Mouse (Mus musculus) layer of hippocampus, adult 11-12 months (tissue): ENCODE measurements at regions not wholly inside any gene's neighbourhood (a gene's known extent, or its start where the extent isn't known, plus 50 kb on each side); places are given as distances from the start of the nearest gene placed in this dataset.
A peak's percentile ranks its signal among the peaks of the same experiment; 100 is the strongest.

Experiments
- DNase-seq: peaks from one replicate; pipeline ENCODE4 v3.0.0; 2022; ENCODE audit warnings: low spot score

DNA sequence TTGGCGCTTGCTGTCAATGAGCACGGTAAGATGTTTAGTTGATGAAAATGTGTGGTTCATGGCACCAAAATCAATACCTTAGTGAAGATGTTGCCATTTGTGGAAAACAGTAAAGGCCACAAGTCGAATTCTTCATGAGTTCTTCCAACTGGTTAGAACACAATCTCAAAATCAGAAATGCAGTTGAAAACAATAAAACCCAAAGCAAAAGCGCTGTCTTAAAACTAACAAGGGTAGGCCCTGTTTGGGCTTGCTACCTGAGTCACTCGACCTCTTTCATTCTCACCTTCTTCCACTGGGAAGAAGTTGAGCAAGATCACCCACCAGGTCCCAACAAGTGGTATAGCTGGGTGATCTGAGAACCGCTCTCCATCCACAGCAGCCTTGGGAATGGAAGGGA lies 179.1 kb downstream of the Parm1 start:
- no peak for DNase-seq

DNA sequence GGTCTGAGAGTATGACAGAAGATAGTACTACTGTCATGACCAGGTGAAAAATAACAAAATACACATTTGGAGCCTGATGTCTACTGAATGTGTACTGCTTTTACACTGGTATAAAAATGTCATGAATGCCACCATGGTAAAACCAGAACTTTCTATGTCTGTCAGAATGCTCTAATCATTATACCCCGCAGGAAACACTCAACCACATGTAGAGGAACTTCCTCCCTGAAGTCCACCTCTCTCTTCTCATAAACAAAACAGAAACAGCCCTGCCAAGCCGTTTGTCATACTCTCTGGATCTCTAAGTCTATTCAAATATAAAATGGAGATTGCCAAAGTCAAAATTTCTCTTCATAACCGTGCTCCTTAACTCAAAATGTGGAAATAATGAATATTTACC lies 178.2 kb downstream of the Parm1 start:
- DNase-seq = no peak

DNA sequence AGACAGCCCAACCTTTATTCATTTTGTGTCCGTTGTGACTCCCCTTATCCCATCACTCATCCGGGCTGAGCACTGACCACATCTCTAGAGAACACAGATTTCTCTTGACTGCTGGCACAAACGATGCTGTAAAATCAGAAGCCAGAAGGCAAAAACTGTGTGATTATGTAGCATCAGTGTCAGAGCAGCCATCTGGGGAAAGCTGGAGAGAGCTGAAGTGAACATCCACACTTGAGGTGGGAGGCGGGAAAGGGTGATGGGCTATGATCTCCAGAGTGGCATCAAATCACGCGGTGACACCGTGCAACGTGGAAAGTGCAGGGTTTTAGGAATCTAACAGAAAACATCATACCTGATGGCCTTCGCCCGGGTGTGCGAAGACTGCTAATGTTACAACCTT lies 175.9 kb downstream of the Parm1 start:
- DNase-seq = no peak

DNA sequence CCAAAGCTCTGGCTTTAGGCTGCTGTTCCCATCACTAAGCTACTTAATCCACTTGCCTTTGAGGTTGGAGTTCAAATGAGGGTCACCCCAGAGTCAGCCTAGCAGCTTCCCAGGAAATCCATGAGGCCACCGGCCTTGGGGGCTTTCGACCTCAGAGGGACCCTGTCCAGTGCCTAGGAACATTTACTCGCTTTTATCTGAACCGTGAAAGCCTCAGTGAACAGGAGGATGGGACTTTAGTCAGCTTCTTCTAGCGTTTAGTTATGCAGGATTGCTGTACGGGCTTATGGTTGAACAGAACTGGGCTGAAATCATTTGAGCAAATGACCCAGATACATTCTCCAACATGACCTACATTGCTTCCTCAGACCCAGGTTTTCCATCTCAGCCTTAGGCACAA lies 174.9 kb downstream of the Parm1 start:
- no peak for DNase-seq

DNA sequence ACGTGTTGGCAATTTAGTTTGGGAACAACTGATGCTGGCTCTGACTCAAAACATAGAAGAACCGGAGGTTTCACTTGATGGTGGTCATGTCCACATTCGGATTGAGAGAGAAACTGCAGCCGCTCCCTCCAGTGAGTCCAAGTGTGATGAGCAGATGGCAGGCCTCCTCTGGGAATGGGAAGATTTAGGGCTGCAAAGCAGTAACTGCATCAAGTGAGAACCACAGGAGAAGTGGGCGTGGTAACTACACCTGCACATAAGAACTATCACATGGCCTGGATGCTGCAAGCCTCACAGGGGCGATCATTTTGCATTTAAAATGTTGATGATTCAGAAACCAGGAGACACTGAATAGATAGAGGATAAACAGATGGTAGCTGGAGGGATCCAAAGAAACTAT lies 161.3 kb downstream of the Parm1 start:
- peak; percentile 8 for DNase-seq
